ENCODE assay signal across 31 mouse cellular contexts in the genomic region with DNA sequence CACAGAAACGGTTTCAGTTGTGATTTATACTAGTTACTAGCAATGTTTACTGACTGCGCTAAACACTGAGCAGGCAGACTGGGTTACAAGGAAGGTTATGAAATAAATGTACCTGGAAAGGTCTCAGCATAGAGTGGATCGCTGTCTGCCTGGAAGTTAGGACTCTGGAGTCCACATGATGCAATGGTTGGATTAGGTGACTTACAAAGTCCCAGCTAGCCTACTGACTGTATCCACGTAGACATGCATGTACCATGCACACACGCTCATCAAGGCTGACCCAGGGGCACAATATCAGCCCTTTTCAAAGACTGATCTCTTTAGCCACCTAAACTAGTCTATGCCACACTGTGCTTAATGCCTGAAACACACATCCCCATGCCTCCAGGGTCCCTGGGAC. TPM values are rescaled to one million over a fixed set of nuclear protein-coding genes. Genes with fewer than 3 reads are reported as not detected.
DNase-seq lines count a peak whose midpoint lies in the region; ATAC-seq and TF ChIP-seq lines count a peak whose summit lies in the region.
"Had no signal": no experiment of that assay in that cellular context is flagged by ENCODE, and none has a peak within 500 bp of the region (broad histone marks: within the 10 kb centered on the region; RNA-seq: fewer than 3 reads in every experiment).

No protein-coding gene starts in this region.

- no peak overlapping the region for H3K4me2 ChIP-seq in liver, embryonic 11.5 days
- H3K4me2 ChIP-seq in liver, embryonic 15.5 days = no peak overlapping the region
- H3K4me2 ChIP-seq: embryonic facial prominence, embryonic 12.5 days; embryonic facial prominence, embryonic 15.5 days; forebrain, embryonic 13.5 days; heart, embryonic 13.5 days; hindbrain, embryonic 14.5 days had no signal

- H3K4me1 ChIP-seq in liver, adult 2 months (ENCODE audit: control insufficient read depth, insufficient read depth, low read length) = peaks cover 13% of the 10 kb centered on the region
- H3K4me1 ChIP-seq in liver, embryonic 11.5 days (replicated peaks; ENCODE audit: control insufficient read depth, insufficient read depth, low read length) = no peaks in the 10 kb centered on the region; the same call in 1 of the 2 replicates
- H3K4me1 ChIP-seq in liver, embryonic 15.5 days (replicated peaks) = 0 out of 2 replicates have a peak, but pooled peaks cover 9% of the 10 kb centered on the region
- H3K4me1 ChIP-seq: embryonic facial prominence, embryonic 15.5 days; heart, embryonic 10.5 days; heart, embryonic 13.5 days had no signal

- WGBS in liver, adult 2 months = 27% methylated on average over 5 of the region's 5 CpGs
- WGBS in liver, embryonic 11.5 days = 81% methylated on average over 5 of the region's 5 CpGs
- WGBS in liver, embryonic 15.5 days (ENCODE audit: insufficient replicate concordance) = 62% methylated on average over 5 of the region's 5 CpGs

- no peaks in the 10 kb centered on the region for H3K27me3 ChIP-seq in liver, adult 2 months (ENCODE audit: control insufficient read depth, insufficient read depth, low read length)
- H3K27me3 ChIP-seq in liver, embryonic 11.5 days (replicated peaks; ENCODE audit: control insufficient read depth, insufficient read depth, low read length) = no peaks in the 10 kb centered on the region
- H3K27me3 ChIP-seq in liver, embryonic 15.5 days = no peaks in the 10 kb centered on the region
- H3K27me3 ChIP-seq: embryonic facial prominence, embryonic 12.5 days; embryonic facial prominence, embryonic 15.5 days; forebrain, embryonic 13.5 days; heart, embryonic 13.5 days had no signal

- H3K4me3 ChIP-seq in liver, adult 2 months (ENCODE audit: insufficient read depth, low read depth, low read length) = no peak overlapping the region; the same call in 1 of the 2 replicates
- no peak overlapping the region for H3K4me3 ChIP-seq in liver, embryonic 11.5 days (ENCODE audit: low read depth, low read length)
- H3K4me3 ChIP-seq in liver, embryonic 15.5 days (replicated peaks) = no peak overlapping the region
- H3K4me3 ChIP-seq: embryonic facial prominence, embryonic 12.5 days; embryonic facial prominence, embryonic 15.5 days; forebrain, embryonic 13.5 days; heart, adult 2 months; heart, embryonic 10.5 days; heart, embryonic 13.5 days had no signal

- no peak for ATAC-seq in liver, embryonic 11.5 days (replicated peaks; ENCODE audit: low FRiP score)
- ATAC-seq in liver, embryonic 15.5 days (ENCODE audit: insufficient read depth) = peak; percentile 85
- 0 out of 2 replicates have a peak, but pooled peaks have one; percentile 6 for ATAC-seq in megakaryocyte, adult 5-6 weeks (ENCODE audit: poor library complexity, severe bottlenecking)
- ATAC-seq: activated CD4-positive, CD25-positive, alpha-beta regulatory T cell, adult 4 months; forebrain, embryonic 13.5 days; forebrain, embryonic 16.5 days; hindbrain, postnatal 0 days had no signal

- H3K36me3 ChIP-seq in liver, adult 2 months (ENCODE audit: control insufficient read depth, insufficient read depth, low read length) = peaks cover 3% of the 10 kb centered on the region
- H3K36me3 ChIP-seq in liver, embryonic 11.5 days (ENCODE audit: control insufficient read depth, insufficient read depth, low read length) = no peaks in the 10 kb centered on the region
- H3K36me3 ChIP-seq in liver, embryonic 15.5 days (replicated peaks) = no peaks in the 10 kb centered on the region
- H3K36me3 ChIP-seq: embryonic facial prominence, embryonic 12.5 days; embryonic facial prominence, embryonic 15.5 days; heart, embryonic 10.5 days; heart, embryonic 13.5 days had no signal

- no peak for TF ChIP-seq CTCF in liver, adult 2 months (IDR thresholded peaks at IDR 0.05; ENCODE audit: low read depth, low read length)

- H3K9me3 ChIP-seq in liver, embryonic 11.5 days (ENCODE audit: control insufficient read depth, low read length) = no peaks in the 10 kb centered on the region
- H3K9me3 ChIP-seq in liver, embryonic 15.5 days (replicated peaks) = no peaks in the 10 kb centered on the region
- H3K9me3 ChIP-seq: embryonic facial prominence, embryonic 12.5 days; embryonic facial prominence, embryonic 15.5 days; forebrain, embryonic 13.5 days; heart, embryonic 10.5 days; heart, embryonic 13.5 days had no signal

- H3K27ac ChIP-seq in liver, adult 2 months (replicated peaks; ENCODE audit: insufficient read depth, low read depth, low read length) = peak overlapping the region; percentile 100
- H3K27ac ChIP-seq in liver, embryonic 11.5 days (ENCODE audit: low read depth, low read length) = no peak overlapping the region
- peak overlapping the region; percentile 43; the same call in 1 of the 2 replicates for H3K27ac ChIP-seq in liver, embryonic 15.5 days (replicated peaks)
- H3K27ac ChIP-seq: embryonic facial prominence, embryonic 12.5 days; embryonic facial prominence, embryonic 15.5 days; forebrain, embryonic 13.5 days; heart, adult 2 months; heart, embryonic 10.5 days; heart, embryonic 13.5 days; hindbrain, embryonic 14.5 days; hindbrain, postnatal 0 days had no signal

- no peak for TF ChIP-seq POLR2A in liver, adult 2 months (IDR thresholded peaks at IDR 0.05; ENCODE audit: extremely low read depth, insufficient read depth, low read length)

- peak; percentile 99 for DNase-seq in liver, adult 2 months (ENCODE audit: extremely low read depth, low read depth, low spot score)
- DNase-seq in liver, embryonic 11.5 days (ENCODE audit: low spot score) = no peak
- DNase-seq in induced T-regulatory cell, adult 2 months (ENCODE audit: low read depth) = peak; percentile 20
- no peak for DNase-seq in cerebellum, adult 11 months
- DNase-seq: adrenal gland, postnatal 10 days; adrenal gland, postnatal 36 days; cerebellum, adult 2 months; cerebellum, adult 9-11 months; cerebellum, postnatal 25 days; gastrocnemius, postnatal 10 days; gastrocnemius, postnatal 36 days; heart, adult 2 months; heart, postnatal 14 days; heart, postnatal 4 days had no signal

- H3K79me2 ChIP-seq in liver, adult 2 months (ENCODE audit: control insufficient read depth, insufficient read depth, low read length) = no peaks in the 10 kb centered on the region; the same call in 1 of the 2 replicates

- peak overlapping the region; percentile 66; the same call in 1 of the 2 replicates for H3K9ac ChIP-seq in liver, adult 2 months (ENCODE audit: low read depth, low read length)
- H3K9ac ChIP-seq in liver, embryonic 11.5 days (ENCODE audit: low read depth, low read length) = no peak overlapping the region
- no peak overlapping the region for H3K9ac ChIP-seq in liver, embryonic 15.5 days
- H3K9ac ChIP-seq: embryonic facial prominence, embryonic 12.5 days; embryonic facial prominence, embryonic 15.5 days; forebrain, embryonic 13.5 days; heart, embryonic 13.5 days; hindbrain, embryonic 14.5 days had no signal

RNA-seq across cellular contexts. Expression of a gene that starts 9.0 kb away (rescaled TPM):
- total RNA-seq in liver, adult 2 months (2014; rRNA removed) = 480 and 574 TPM in 2 replicates
- 130 and 147 TPM in 2 replicates for polyA plus RNA-seq in liver, adult 2 months (2012; rRNA removed)
- 44.2 and 44.5 TPM in 2 replicates for polyA plus RNA-seq in liver, embryonic 11.5 days (2014; fragmentation: Nextera tagmentation; extraction: Ambion mirVana)
- polyA plus RNA-seq in liver, embryonic 15.5 days (2015; fragmentation: Nextera tagmentation; extraction: Ambion mirVana) = 134 and 143 TPM in 2 replicates
- not detected in 2 replicates for total RNA-seq in megakaryocyte, adult 5-6 weeks (2015)
- total RNA-seq in megakaryocyte, adult 5-6 weeks (2017) = not detected in 2 replicates
- total RNA-seq: adrenal gland, adult 18-20 months; adrenal gland, postnatal 36 days; common myeloid progenitor, adult 5-6 weeks; gastrocnemius, adult 18-20 months; gastrocnemius, postnatal 10 days; gastrocnemius, postnatal 36 days; granulocyte monocyte progenitor cell, adult 5-6 weeks; heart, adult 2 months; heart, postnatal 14 days; heart, postnatal 4 days; hindbrain, postnatal 0 days had no signal
- polyA plus RNA-seq: activated CD4-positive, CD25-positive, alpha-beta regulatory T cell, adult 4 months; C2C12; cerebellum, adult 2 months; embryonic facial prominence, embryonic 15.5 days; forebrain, embryonic 16.5 days; heart, adult 2 months; hindbrain, embryonic 11.5 days; hindbrain, postnatal 0 days had no signal

RNA-seq across cellular contexts. Expression of a gene that starts 51.1 kb away (rescaled TPM):
- total RNA-seq in liver, adult 2 months (2014; rRNA removed) = 9.0 and 13.5 TPM in 2 replicates
- polyA plus RNA-seq in liver, adult 2 months (2012; rRNA removed) = 3.3 and 6.1 TPM in 2 replicates
- 18.6 and 20.8 TPM in 2 replicates for polyA plus RNA-seq in liver, embryonic 11.5 days (2014; fragmentation: Nextera tagmentation; extraction: Ambion mirVana)
- 11.9 TPM in 2 replicates for polyA plus RNA-seq in liver, embryonic 15.5 days (2015; fragmentation: Nextera tagmentation; extraction: Ambion mirVana)
- 15.2 and 17.8 TPM in 2 replicates for total RNA-seq in megakaryocyte, adult 5-6 weeks (2015)
- total RNA-seq in megakaryocyte, adult 5-6 weeks (2017) = 16.4 and 19.1 TPM in 2 replicates

Comparison
In these comparisons a context has a peak if more than half of its experiments do, and no peak if none do; other contexts are left out.
1. DNase-seq: peak in liver, adult 2 months (single experiment) and induced T-regulatory cell, adult 2 months (single experiment); none in liver, embryonic 11.5 days (single experiment) and cerebellum, adult 11 months (single experiment).